Mouse (Mus musculus) testis, adult 2 months (tissue): ENCODE measurements around the gene Gpc6.

Experiments used
- CTCF ChIP-seq: fragments of 200-500 bp; IDR thresholded peaks from 2 replicates; pipeline ENCODE4 v1.5.1; 2012; ENCODE audit warnings: low read depth, mild to moderate bottlenecking, inconsistent platforms, low read length, moderate library complexity; ENCODE audit not compliant: control insufficient read depth, insufficient read depth, insufficient replicate concordance
- POLR2A ChIP-seq: fragments of 200-500 bp; IDR thresholded peaks from 2 replicates; pipeline ENCODE4 v1.6.1; 2012; ENCODE audit warnings: low read depth, mild to moderate bottlenecking, inconsistent platforms, low read length, moderate library complexity; ENCODE audit not compliant: control insufficient read depth

DNA sequence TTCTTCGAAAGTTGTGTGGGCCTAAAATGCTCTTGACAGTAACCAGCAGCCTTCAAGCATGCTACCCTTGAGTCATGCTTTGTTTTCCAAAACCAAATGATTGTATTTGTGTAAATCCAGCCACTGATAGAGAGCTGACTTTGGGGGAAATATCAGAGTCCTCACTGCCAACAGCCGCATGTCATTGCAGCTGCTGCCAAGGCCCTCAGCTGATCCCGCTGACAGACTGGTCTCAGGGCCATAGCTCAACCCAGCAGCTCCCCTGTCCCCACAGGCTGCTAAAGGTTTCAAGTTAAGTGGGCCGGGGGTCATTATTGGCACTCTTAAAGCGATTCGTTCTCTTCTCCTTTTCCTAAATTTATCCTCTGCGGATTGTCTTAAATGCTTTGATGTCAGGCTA, 966.3 kb downstream of the Gpc6 start:
- TF ChIP-seq POLR2A (no peak), CTCF (no peak)
